ENCODE assay signal across 8 mouse cellular contexts in the genomic region with DNA sequence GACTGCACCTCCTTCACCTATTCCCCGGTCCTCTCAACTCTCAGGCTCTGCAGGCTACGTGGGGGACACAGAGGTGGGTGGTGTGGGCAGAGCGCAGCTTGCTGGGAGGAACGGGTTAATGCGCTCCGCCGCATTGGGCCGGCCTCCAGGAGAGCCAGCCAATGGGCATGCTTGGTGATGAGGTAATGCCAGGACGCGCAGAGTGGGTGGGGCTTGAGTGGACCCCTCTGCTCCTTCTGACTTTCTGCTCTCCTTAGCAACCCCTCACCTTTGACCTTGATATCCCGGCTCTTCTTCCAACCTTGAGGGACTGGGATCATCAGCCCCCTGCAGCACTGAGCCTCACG.
DNase-seq lines count a peak whose midpoint lies in the region; ATAC-seq and TF ChIP-seq lines count a peak whose summit lies in the region.

No protein-coding gene starts in this region.

- H3K27ac ChIP-seq in hindbrain, embryonic 10.5 days: peak overlapping the region; percentile 100
- H3K27ac ChIP-seq in lung, embryonic 15.5 days: peak overlapping the region; percentile 99
- H3K27ac ChIP-seq in olfactory bulb, adult 2 months (ENCODE audit: insufficient read depth, low read depth, low read length): peak overlapping the region; percentile 100

- H3K4me3 ChIP-seq in hindbrain, embryonic 10.5 days: peak overlapping the region; percentile 53
- H3K4me3 ChIP-seq in lung, embryonic 15.5 days: peak overlapping the region; percentile 34
- H3K4me3 ChIP-seq in olfactory bulb, adult 2 months (ENCODE audit: insufficient read depth, low read depth, low read length): peak overlapping the region; percentile 23

- no peaks in the 10 kb centered on the region; the same call in 1 of the 2 replicates for H3K27me3 ChIP-seq in hindbrain, embryonic 10.5 days (ENCODE audit: insufficient read depth, poor library complexity, severe bottlenecking)
- no peaks in the 10 kb centered on the region for H3K27me3 ChIP-seq in lung, embryonic 15.5 days

- peak overlapping the region; percentile 47; the same call in 1 of the 2 replicates for H3K9ac ChIP-seq in lung, embryonic 15.5 days

- peaks cover 87% of the 10 kb centered on the region for H3K4me1 ChIP-seq in hindbrain, embryonic 10.5 days (replicated peaks)
- peaks cover 77% of the 10 kb centered on the region for H3K4me1 ChIP-seq in lung, embryonic 15.5 days
- H3K4me1 ChIP-seq in olfactory bulb, adult 2 months (ENCODE audit: control insufficient read depth, insufficient read depth, low read length): peaks cover 77% of the 10 kb centered on the region

- peak; percentile 76 for ATAC-seq in lung, embryonic 15.5 days (ENCODE audit: borderline replicate concordance, extremely low read depth, low FRiP score, low TSS enrichment)

- TF ChIP-seq CTCF in olfactory bulb, adult 2 months (IDR thresholded peaks at IDR 0.05; ENCODE audit: insufficient read depth, low read depth, low read length): no peak; the same call in 1 of the 2 replicates

- DNase-seq in NIH3T3 (ENCODE audit: low read depth): peak; percentile 94
- peak; percentile 94 for DNase-seq in cerebellum, adult 8-10 months
- DNase-seq in frontal cortex, adult 2 months (ENCODE audit: extremely low spot score in 1 of 2, low spot score in 1 of 2): peak; percentile 85 to 93
- peak; percentile 96 for DNase-seq in hindbrain, embryonic 10.5 days (ENCODE audit: low spot score)
- peak; percentile 93 for DNase-seq in layer of hippocampus, adult 9-11 months
- DNase-seq in thymus, postnatal 4 days: peak; percentile 83

- TF ChIP-seq POLR2A in olfactory bulb, adult 2 months (IDR thresholded peaks at IDR 0.05; ENCODE audit: insufficient read depth, low read depth, low read length): no peak

- WGBS in hindbrain, embryonic 10.5 days: under 1% methylated on average over 12 of the region's 12 CpGs
- 0% methylated on average over 12 of the region's 12 CpGs for WGBS in lung, embryonic 15.5 days
- under 1% methylated on average over 12 of the region's 12 CpGs for WGBS in olfactory bulb, adult 2 months

- H3K4me2 ChIP-seq in lung, embryonic 15.5 days: peak overlapping the region; percentile 68

- H3K9me3 ChIP-seq in hindbrain, embryonic 10.5 days: no peaks in the 10 kb centered on the region
- H3K9me3 ChIP-seq in lung, embryonic 15.5 days: no peaks in the 10 kb centered on the region

- H3K36me3 ChIP-seq in hindbrain, embryonic 10.5 days: no peaks in the 10 kb centered on the region
- no peaks in the 10 kb centered on the region for H3K36me3 ChIP-seq in lung, embryonic 15.5 days

Comparison
In these comparisons a context has a peak if more than half of its experiments do, and no peak if none do; other contexts are left out.
1. Peak in every context shown above with its lines: DNase-seq, ATAC-seq, H3K4me3 ChIP-seq and H3K27ac ChIP-seq.